Mouse (Mus musculus): ENCODE data around the gene Fblim1.

- TF ChIP-seq CTCF (IDR thresholded peaks at IDR 0.05; ENCODE audit: extremely low read depth, insufficient read depth, insufficient read length, insufficient replicate concordance) = no peak
- no peak for TF ChIP-seq POLR2A (IDR thresholded peaks at IDR 0.05; ENCODE audit: low read depth, low read length)
These were observed 41.7 kb downstream of the Fblim1 start for GRCm38 (mm10) chr4:141564209-141564608.

Data from spleen, adult 2 months (tissue).